Mouse (Mus musculus) liver, embryonic 15.5 days (tissue): ENCODE measurements around the gene Olfr1155. TPM values are rescaled to one million over a fixed set of nuclear protein-coding genes. Genes with fewer than 3 reads are reported as not detected.

Source experiments
- ATAC-seq: fragments of 200-750 bp; cut with Nextera tagmentation; 2 replicates; pipeline ENCODE4 v1.8.0; 2017; ENCODE audit warnings: moderate number of reproducible peaks, mild to moderate bottlenecking, moderate library complexity; ENCODE audit not compliant: insufficient read depth
- H3K27ac ChIP-seq: fragments of 300-500 bp; sonication (generic); replicated peaks from 2 replicates; pipeline ENCODE4 v1.5.1; 2015; ENCODE audit warnings: mild to moderate bottlenecking, inconsistent platforms
- H3K27me3 ChIP-seq: fragments of 300-500 bp; sonication (generic); 2 replicates; pipeline ENCODE4 v1.6.1; 2015; ENCODE audit warnings: mild to moderate bottlenecking, inconsistent platforms
- H3K36me3 ChIP-seq: fragments of 300-500 bp; sonication (generic); replicated peaks from 2 replicates; pipeline ENCODE4 v1.6.1; 2015; ENCODE audit warnings: moderate library complexity, mild to moderate bottlenecking, inconsistent platforms
- H3K4me1 ChIP-seq: fragments of 300-500 bp; sonication (generic); replicated peaks from 2 replicates; pipeline ENCODE4 v1.6.1; 2015; ENCODE audit warnings: inconsistent platforms
- H3K4me2 ChIP-seq: fragments of 300-500 bp; sonication (generic); 2 replicates; pipeline ENCODE4 v1.6.1; 2015; ENCODE audit warnings: moderate library complexity, mild to moderate bottlenecking, inconsistent platforms
- H3K4me3 ChIP-seq: fragments of 300-500 bp; sonication (generic); replicated peaks from 2 replicates; pipeline ENCODE4 v1.5.1; 2015; ENCODE audit warnings: mild to moderate bottlenecking, inconsistent platforms
- H3K9ac ChIP-seq: fragments of 300-500 bp; sonication (generic); 2 replicates; pipeline ENCODE4 v1.6.1; 2015; ENCODE audit warnings: moderate library complexity, mild to moderate bottlenecking, inconsistent platforms
- H3K9me3 ChIP-seq: fragments of 300-500 bp; sonication (generic); replicated peaks from 2 replicates; pipeline ENCODE4 v1.6.1; 2016; ENCODE audit warnings: inconsistent platforms
- WGBS: fragments of 180-500 bp; shearing (Covaris S2); methylation state at CpG from one replicate; pipeline ENCODE4 v1.1.7; 2015; ENCODE audit warnings: mixed read lengths; ENCODE audit not compliant: insufficient replicate concordance; 5-methylcytosine and 5-hydroxymethylcytosine counted together
- polyA plus RNA-seq: library from polyadenylated mRNA; unstranded; fragments of >200 nt; fragmentation: Nextera tagmentation; extraction: Ambion mirVana; gene quantifications from 2 replicates; pipeline ENCODE4 v1.2.1, GENCODE M21; 2015

Olfr1155 gene
- not detected in 2 replicates for polyA plus RNA-seq

DNA sequence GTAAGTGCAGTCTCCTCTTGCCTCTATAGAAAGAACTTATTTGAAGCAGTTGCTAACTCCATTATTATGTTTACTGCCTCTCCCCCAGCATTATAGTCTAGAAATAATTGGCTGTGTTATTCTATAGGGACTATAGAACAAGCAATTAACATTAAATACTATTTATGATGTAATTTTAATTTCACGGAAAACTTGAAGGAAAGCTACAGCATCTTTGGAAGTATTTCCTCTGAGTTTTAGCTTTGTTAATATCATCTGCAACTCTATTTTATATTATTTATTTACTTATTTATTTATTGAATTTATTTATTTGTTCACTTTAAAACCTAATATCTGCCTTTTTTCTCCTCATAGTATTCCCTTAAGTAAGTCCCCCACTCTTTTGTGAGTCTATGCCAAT is at the start of gene Olfr1155:
Gene Olfr1155 (minus strand): TSS at position 101 of the 400 bp plus-strand sequence.
- H3K27ac ChIP-seq = no peak within 1 kb of the TSS
- H3K9me3 ChIP-seq = no peaks in the 10 kb centered on the region
- H3K4me1 ChIP-seq = no peaks in the 10 kb centered on the region
- 86% methylated on average over 1 of the region's 1 CpGs for WGBS
- no peak for ATAC-seq
- no peak within 1 kb of the TSS for H3K4me2 ChIP-seq
- no peak within 1 kb of the TSS for H3K4me3 ChIP-seq
- H3K36me3 ChIP-seq = no peaks in the 10 kb centered on the region
- no peak within 1 kb of the TSS for H3K9ac ChIP-seq
- H3K27me3 ChIP-seq = no peaks in the 10 kb centered on the region

DNA sequence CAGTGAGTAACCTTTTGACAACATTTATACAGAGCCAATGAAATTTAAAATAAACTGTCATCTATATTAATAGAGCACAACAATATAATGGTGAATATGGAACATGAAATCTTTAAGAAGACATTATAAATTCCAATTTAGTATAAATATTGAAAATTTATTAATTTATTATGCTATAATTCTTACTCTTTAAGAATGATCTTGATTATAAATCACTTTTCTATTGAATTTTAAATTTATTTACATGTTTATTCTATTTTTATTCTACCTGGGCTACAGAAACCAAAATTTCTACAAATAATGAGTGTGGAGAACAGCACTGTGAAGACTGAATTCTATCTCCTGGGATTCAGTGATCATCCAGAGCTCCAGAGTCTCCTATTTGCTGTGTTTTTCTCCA is 44.9 kb upstream of the Olfr1155 start, which contains the start of gene Olfr1158:
Gene Olfr1158 (plus strand): TSS at position 301 of the 400 bp plus-strand sequence.
- Histone ChIP-seq H3K27ac (no peak within 1 kb of the TSS), H3K4me1 (no peaks in the 10 kb centered on the region), H3K27me3 (no peaks in the 10 kb centered on the region), H3K9me3 (no peaks in the 10 kb centered on the region), H3K36me3 (no peaks in the 10 kb centered on the region), H3K4me3 (no peak within 1 kb of the TSS), H3K9ac (no peak within 1 kb of the TSS), H3K4me2 (no peak within 1 kb of the TSS)
- ATAC-seq = no peak

- Histone ChIP-seq H3K27me3 (no peaks in the 10 kb centered on the region), H3K4me2 (no peak within 1 kb of the TSS), H3K4me1 (no peaks in the 10 kb centered on the region), H3K9me3 (no peaks in the 10 kb centered on the region), H3K36me3 (no peaks in the 10 kb centered on the region), H3K27ac (no peak within 1 kb of the TSS), H3K9ac (no peak within 1 kb of the TSS), H3K4me3 (no peak within 1 kb of the TSS)
- ATAC-seq = no peak
- WGBS = 52% methylated on average over 3 of the region's 3 CpGs
These were observed 29.6 kb upstream of the Olfr1155 start, which contains the start of gene Olfr74 for GRCm38 (mm10) chr2:87974563-87974962. TSS of gene Olfr74 (minus strand) at chr2:87974663.

DNA sequence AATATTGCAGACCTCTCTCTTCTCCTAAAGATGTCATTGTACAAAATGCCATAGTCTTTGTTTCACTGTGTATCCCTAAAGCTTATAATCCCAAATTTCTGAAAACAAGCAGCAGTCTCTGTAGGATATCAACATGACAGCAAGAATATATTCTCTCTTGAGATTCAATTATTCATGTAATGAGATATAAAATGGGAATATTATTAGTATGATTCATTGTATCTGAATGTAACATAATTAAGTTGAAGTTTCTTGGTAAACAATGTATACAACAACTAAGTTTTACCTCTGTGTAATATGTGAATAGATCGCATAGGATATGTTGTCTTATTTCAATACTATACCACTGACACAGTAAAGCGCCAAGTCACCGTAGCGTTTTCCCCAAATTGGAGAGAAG is 23.3 kb upstream of the Olfr1155 start, which contains the start of gene Olfr1157:
Gene Olfr1157 (minus strand): TSS at position 101 of the 400 bp plus-strand sequence.
- no peak within 1 kb of the TSS for H3K4me3 ChIP-seq
- H3K9me3 ChIP-seq = no peaks in the 10 kb centered on the region
- no peak within 1 kb of the TSS for H3K4me2 ChIP-seq
- H3K27me3 ChIP-seq = no peaks in the 10 kb centered on the region
- no peak for ATAC-seq
- WGBS = 80% methylated on average over 4 of the region's 4 CpGs
- no peaks in the 10 kb centered on the region for H3K36me3 ChIP-seq
- no peaks in the 10 kb centered on the region for H3K4me1 ChIP-seq
- H3K9ac ChIP-seq = no peak within 1 kb of the TSS
- H3K27ac ChIP-seq = no peak within 1 kb of the TSS

DNA sequence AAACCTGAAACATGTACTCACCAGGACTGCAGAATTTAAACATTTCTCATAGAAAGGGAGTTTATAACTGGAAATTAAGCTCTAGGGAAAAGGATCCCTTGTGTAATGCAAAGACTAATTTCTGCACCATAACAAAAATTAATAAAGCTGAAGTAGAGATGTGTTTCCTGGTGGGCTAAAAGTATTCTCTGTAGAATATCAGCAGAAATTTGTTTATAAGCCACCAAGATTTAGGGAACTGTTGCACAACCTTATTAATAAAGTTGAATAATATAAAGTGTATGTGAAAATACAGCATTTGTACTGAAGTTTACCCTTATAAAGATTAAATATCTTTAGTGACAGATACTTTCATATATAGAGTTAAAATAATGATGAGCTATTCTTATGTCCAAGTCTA is 8.1 kb upstream of the Olfr1155 start, which contains the start of gene Olfr1156:
Gene Olfr1156 (minus strand): TSS at position 101 of the 400 bp plus-strand sequence.
- Histone ChIP-seq H3K27ac (no peak within 1 kb of the TSS), H3K36me3 (no peaks in the 10 kb centered on the region), H3K9ac (no peak within 1 kb of the TSS), H3K4me2 (no peak within 1 kb of the TSS), H3K9me3 (no peaks in the 10 kb centered on the region), H3K4me1 (no peaks in the 10 kb centered on the region), H3K27me3 (no peaks in the 10 kb centered on the region), H3K4me3 (no peak within 1 kb of the TSS)
- ATAC-seq = no peak

DNA sequence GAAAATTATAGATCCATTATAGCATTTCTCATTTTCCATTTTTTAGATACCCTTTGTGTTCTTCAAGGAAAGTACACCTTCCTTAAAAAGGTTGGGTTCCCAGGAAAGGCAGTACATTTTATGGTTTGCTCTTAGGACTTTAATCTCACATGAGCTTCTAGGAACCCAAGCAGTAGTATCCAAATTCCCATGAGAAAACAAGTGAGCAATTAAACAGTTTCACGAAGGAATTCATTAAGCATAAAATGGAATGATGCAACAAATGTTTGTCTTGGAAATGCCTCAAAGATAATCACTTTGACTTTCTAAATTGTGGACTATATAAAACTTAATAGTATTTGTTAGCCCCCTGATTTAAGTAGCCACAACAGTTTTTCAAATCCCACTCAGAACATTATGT is 39.9 kb downstream of the Olfr1155 start, which contains the start of gene Olfr1154:
Gene Olfr1154 (minus strand): TSS at position 101 of the 400 bp plus-strand sequence.
- no peak for ATAC-seq
- Histone ChIP-seq H3K4me1 (no peaks in the 10 kb centered on the region), H3K9me3 (no peaks in the 10 kb centered on the region), H3K27me3 (no peaks in the 10 kb centered on the region), H3K27ac (no peak within 1 kb of the TSS), H3K4me2 (no peak within 1 kb of the TSS), H3K36me3 (no peaks in the 10 kb centered on the region), H3K4me3 (no peak within 1 kb of the TSS), H3K9ac (no peak within 1 kb of the TSS)
- WGBS = 69% methylated on average over 1 of the region's 1 CpGs

GRCm38 (mm10) chr2:87894662-87895061 is 50.3 kb downstream of the Olfr1155 start, which contains the start of gene Olfr1153:
TSS of gene Olfr1153 (plus strand) at chr2:87894962.
- H3K4me2 ChIP-seq = no peak within 1 kb of the TSS
- H3K4me3 ChIP-seq = no peak within 1 kb of the TSS
- H3K4me1 ChIP-seq = no peaks in the 10 kb centered on the region
- no peak within 1 kb of the TSS for H3K27ac ChIP-seq
- ATAC-seq = no peak
- WGBS = 52% methylated on average over 1 of the region's 1 CpGs
- no peaks in the 10 kb centered on the region for H3K36me3 ChIP-seq
- H3K9ac ChIP-seq = no peak within 1 kb of the TSS
- no peaks in the 10 kb centered on the region for H3K9me3 ChIP-seq
- H3K27me3 ChIP-seq = no peaks in the 10 kb centered on the region

Other genes starting within 250 kb of the Olfr1155 start
- not detected in 2 replicates for gene Olfr1137, start 232.0 kb downstream of the Olfr1155 start, polyA plus RNA-seq
- not detected in 2 replicates for gene Olfr1138, start 205.2 kb downstream of the Olfr1155 start, polyA plus RNA-seq
- not detected in 2 replicates for gene Olfr1140, start 201.4 kb downstream of the Olfr1155 start, polyA plus RNA-seq
- gene Olfr1141, start 191.1 kb downstream of the Olfr1155 start, polyA plus RNA-seq = not detected in 2 replicates
- not detected in 2 replicates for gene Olfr152, start 165.7 kb downstream of the Olfr1155 start, polyA plus RNA-seq
- gene Olfr1143, start 144.5 kb downstream of the Olfr1155 start, polyA plus RNA-seq = not detected in 2 replicates
- gene Olfr1145, start 135.3 kb downstream of the Olfr1155 start, polyA plus RNA-seq = not detected in 2 replicates
- gene Olfr1148, start 114.6 kb downstream of the Olfr1155 start, polyA plus RNA-seq = not detected in 2 replicates
- gene Olfr1150-ps1, start 101.1 kb downstream of the Olfr1155 start, polyA plus RNA-seq = not detected in 2 replicates
- gene Olfr1151, start 89.3 kb downstream of the Olfr1155 start, polyA plus RNA-seq = not detected in 2 replicates
- gene Olfr1152, start 78.6 kb downstream of the Olfr1155 start, polyA plus RNA-seq = not detected in 2 replicates
- not detected in 2 replicates for gene Olfr1153, start 50.2 kb downstream of the Olfr1155 start, polyA plus RNA-seq
- gene Olfr1154, start 40.0 kb downstream of the Olfr1155 start, polyA plus RNA-seq = not detected in 2 replicates
- not detected in 2 replicates for gene Olfr1156, start 8.0 kb upstream of the Olfr1155 start, polyA plus RNA-seq
- gene Olfr1157, start 23.2 kb upstream of the Olfr1155 start, polyA plus RNA-seq = not detected in 2 replicates
- gene Olfr74, start 29.5 kb upstream of the Olfr1155 start, polyA plus RNA-seq = not detected in 2 replicates
- gene Olfr1158, start 45.0 kb upstream of the Olfr1155 start, polyA plus RNA-seq = not detected in 2 replicates
- not detected in 2 replicates for gene Olfr1160, start 63.1 kb upstream of the Olfr1155 start, polyA plus RNA-seq
- gene Olfr1161, start 77.6 kb upstream of the Olfr1155 start, polyA plus RNA-seq = not detected in 2 replicates
- not detected in 2 replicates for gene Olfr73, start 92.6 kb upstream of the Olfr1155 start, polyA plus RNA-seq
- gene Olfr1162, start 106.0 kb upstream of the Olfr1155 start, polyA plus RNA-seq = not detected in 2 replicates
- not detected in 2 replicates for gene Olfr1163, start 126.7 kb upstream of the Olfr1155 start, polyA plus RNA-seq
- not detected in 2 replicates for gene Olfr1164, start 148.8 kb upstream of the Olfr1155 start, polyA plus RNA-seq
- not detected in 2 replicates for gene Olfr1166, start 183.1 kb upstream of the Olfr1155 start, polyA plus RNA-seq
- gene Olfr1167, start 210.1 kb upstream of the Olfr1155 start, polyA plus RNA-seq = not detected in 2 replicates
- not detected in 2 replicates for gene Olfr1168, start 236.7 kb upstream of the Olfr1155 start, polyA plus RNA-seq